Mouse (Mus musculus): ENCODE results near the gene Tcaf2.

DNA sequence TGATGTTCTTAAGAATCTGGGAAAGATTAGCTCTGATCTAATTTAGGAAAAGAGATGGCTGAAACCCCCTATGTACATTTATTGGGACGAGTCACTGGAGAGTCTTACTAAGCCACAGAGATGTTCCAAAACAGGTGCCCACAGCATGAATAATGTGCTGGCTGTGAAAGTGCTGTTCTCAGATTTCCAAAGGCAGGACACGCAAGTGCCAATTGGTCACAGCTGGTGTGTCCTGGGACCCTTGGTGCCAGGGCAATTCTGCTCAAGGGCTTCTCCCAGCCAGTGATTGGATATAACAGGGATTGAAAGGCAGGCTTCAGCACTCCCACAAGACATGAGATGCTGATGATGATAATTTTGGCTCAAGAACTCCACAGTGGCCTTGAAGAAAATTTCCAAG, 16.7 kb upstream of the Tcaf2 start:
- TF ChIP-seq CTCF (IDR thresholded peaks at IDR 0.05; ENCODE audit: low read depth, low read length): no peak
- no peak for TF ChIP-seq GATA2 (IDR thresholded peaks at IDR 0.05; ENCODE audit: borderline replicate concordance, low read depth, low read length)
- no peak for TF ChIP-seq TAL1 (conservative IDR thresholded peaks at IDR 0.05; ENCODE audit: low read depth, low read length)
- TF ChIP-seq POLR2AphosphoS5 (IDR thresholded peaks at IDR 0.05; ENCODE audit: insufficient replicate concordance, low read depth, low read length): no peak
- TF ChIP-seq GATA1 (IDR thresholded peaks at IDR 0.05; ENCODE audit: borderline replicate concordance, low read length): no peak
